Mouse (Mus musculus) forebrain, postnatal 0 days (tissue): ENCODE data around the gene Rhbdf2. TPM values are rescaled to one million over a fixed set of nuclear protein-coding genes. Genes with fewer than 3 reads are reported as not detected.

ENCODE experiments used
- ATAC-seq: fragments of 200-750 bp; cut with Nextera tagmentation; 2 replicates; pipeline ENCODE4 v1.8.0; 2017; ENCODE audit warnings: mild to moderate bottlenecking, moderate library complexity
- DNase-seq: peaks from one replicate; pipeline ENCODE4 v3.0.0-alpha.2; 2015
- H3K27ac ChIP-seq: fragments of 300-500 bp; sonication (generic); 2 replicates; pipeline ENCODE4 v1.5.1; 2014; ENCODE audit warnings: low read depth, mild to moderate bottlenecking, antibody characterized with exemption, low read length, moderate library complexity, mixed read lengths
- H3K27me3 ChIP-seq: fragments of 300-500 bp; sonication (generic); 2 replicates; pipeline ENCODE4 v1.6.1; 2014; ENCODE audit warnings: mild to moderate bottlenecking, low read length, mixed read lengths; ENCODE audit not compliant: insufficient read depth
- H3K36me3 ChIP-seq: fragments of 300-500 bp; sonication (generic); 2 replicates; pipeline ENCODE4 v1.6.1; 2014; ENCODE audit warnings: mild to moderate bottlenecking, moderate library complexity; ENCODE audit not compliant: insufficient read depth
- H3K4me1 ChIP-seq: fragments of 300-500 bp; sonication (generic); 2 replicates; pipeline ENCODE4 v1.6.1; 2014; ENCODE audit warnings: antibody characterized with exemption; ENCODE audit not compliant: insufficient read depth
- H3K4me2 ChIP-seq: fragments of 300-500 bp; sonication (generic); 2 replicates; pipeline ENCODE4 v1.6.1; 2014; ENCODE audit warnings: low read depth, mild to moderate bottlenecking, moderate library complexity
- H3K4me3 ChIP-seq: fragments of 300-500 bp; sonication (generic); 2 replicates; pipeline ENCODE4 v1.5.1; 2014; ENCODE audit warnings: low read depth, low read length, mixed read lengths
- H3K9ac ChIP-seq: fragments of 300-500 bp; sonication (generic); 2 replicates; pipeline ENCODE4 v1.6.1; 2014; ENCODE audit warnings: mild to moderate bottlenecking
- H3K9me3 ChIP-seq: fragments of 300-500 bp; sonication (generic); 2 replicates; pipeline ENCODE4 v1.6.1; 2016; ENCODE audit warnings: low read length
- CTCF ChIP-seq: sonication (generic); IDR thresholded peaks from 2 replicates; pipeline ENCODE4 v1.5.1; 2016; ENCODE audit warnings: antibody characterized with exemption, control low read depth, low read depth
- WGBS: fragments of 180-500 bp; shearing (Covaris S2); extraction: QIAGEN DNeasy Blood & Tissue Kit; methylation state at CpG from one replicate; pipeline ENCODE4 v1.1.7; 2014; 5-methylcytosine and 5-hydroxymethylcytosine counted together
- polyA plus RNA-seq: library from polyadenylated mRNA; unstranded; fragments of >200 nt; fragmentation: Nextera tagmentation; extraction: Ambion mirVana; gene quantifications from 2 replicates; pipeline ENCODE4 v1.2.1, GENCODE M21; 2015
- total RNA-seq: library from RNA; depleted of rRNA; stranded (reverse); fragments of >200 nt; gene quantifications from 2 replicates; pipeline ENCODE4 v1.2.3, GENCODE M21; 2014

Rhbdf2 gene
- total and polyA plus RNA-seq, 2 experiments from 2014 or later = 0.97 to 1.9 TPM

DNA sequence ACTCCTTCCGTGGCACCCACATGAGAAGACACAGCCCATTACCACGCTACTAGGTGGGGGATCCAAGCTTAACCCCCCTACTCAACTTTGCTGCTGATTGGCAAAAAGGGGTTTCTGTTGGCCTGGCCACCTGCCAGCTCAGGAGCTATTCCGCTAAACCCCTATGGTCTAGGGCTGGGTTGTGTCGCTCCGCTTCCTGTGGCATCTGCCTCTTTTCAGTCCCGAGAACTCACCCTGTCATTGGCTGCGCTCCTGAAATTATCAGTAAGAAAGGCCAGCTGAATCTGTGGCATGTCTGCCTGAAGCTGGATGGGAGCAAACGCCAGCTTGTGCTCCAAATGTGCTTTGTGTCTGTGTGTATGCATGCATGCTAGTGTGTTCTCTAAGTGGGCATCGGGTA lies 33.4 kb upstream of the Rhbdf2 start:
- Histone ChIP-seq H3K4me1 (peaks cover 41% of the 10 kb centered on the region), H3K4me2 (no peak overlapping the region), H3K4me3 (no peak overlapping the region), H3K27me3 (no peaks in the 10 kb centered on the region), H3K27ac (peak overlapping the region; percentile 82; the same call in 1 of the 2 replicates), H3K36me3 (no peaks in the 10 kb centered on the region), H3K9ac (peak overlapping the region; percentile 31; the same call in 1 of the 2 replicates), H3K9me3 (no peaks in the 10 kb centered on the region)
- peak; percentile 75 for DNase-seq
- peak; percentile 6 for ATAC-seq
- WGBS = 36% methylated on average over 9 of the region's 9 CpGs
- no peak for TF ChIP-seq CTCF

DNA sequence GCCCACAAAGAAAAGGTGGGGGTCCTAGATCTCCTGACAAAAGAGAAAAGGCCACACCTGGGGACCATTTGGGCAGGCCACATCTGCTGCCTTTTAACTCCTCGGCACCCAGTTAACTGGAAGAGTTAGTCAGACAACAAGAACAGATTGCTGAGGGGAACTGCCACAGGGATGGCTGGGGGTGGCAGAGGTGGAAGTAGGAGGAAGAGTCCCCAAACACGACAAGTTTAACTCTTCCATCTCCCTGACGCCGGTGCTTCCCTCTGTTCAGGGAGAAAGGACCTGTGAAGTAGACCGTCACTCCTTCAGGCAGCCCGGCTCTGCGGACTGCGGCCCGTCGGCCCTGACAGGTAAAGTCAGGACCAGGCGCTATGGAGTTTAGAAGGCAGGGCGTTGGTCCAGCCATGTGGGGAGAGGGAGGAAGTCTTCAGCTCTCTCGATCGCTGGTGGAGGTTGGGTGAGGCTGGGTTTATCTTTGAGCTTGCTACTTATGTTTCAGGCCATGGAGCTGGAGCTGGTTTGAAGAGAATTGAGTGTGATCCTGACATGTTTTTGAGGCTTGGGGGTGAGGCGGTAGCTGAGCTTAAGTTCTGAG lies 32.3 kb upstream of the Rhbdf2 start:
- Histone ChIP-seq H3K4me3 (no peak overlapping the region), H3K36me3 (no peaks in the 10 kb centered on the region), H3K27ac (no peak overlapping the region), H3K4me1 (peaks cover 41% of the 10 kb centered on the region), H3K27me3 (no peaks in the 10 kb centered on the region), H3K9ac (no peak overlapping the region), H3K4me2 (no peak overlapping the region), H3K9me3 (no peaks in the 10 kb centered on the region)
- 81% methylated on average over 15 of the region's 15 CpGs for WGBS
- ATAC-seq (no peak), DNase-seq (no peak)
- TF ChIP-seq CTCF = no peak

GRCm38 (mm10) chr11:116658238-116658637 lies 31.4 kb upstream of the Rhbdf2 start:
- Histone ChIP-seq H3K4me3 (no peak overlapping the region), H3K4me2 (peak overlapping the region; percentile 53; the same call in 1 of the 2 replicates), H3K36me3 (no peaks in the 10 kb centered on the region), H3K9ac (no peak overlapping the region), H3K27ac (no peak overlapping the region), H3K27me3 (no peaks in the 10 kb centered on the region), H3K4me1 (peaks cover 41% of the 10 kb centered on the region), H3K9me3 (no peaks in the 10 kb centered on the region)
- 53% methylated on average over 10 of the region's 10 CpGs for WGBS
- TF ChIP-seq CTCF = no peak
- ATAC-seq (no peak), DNase-seq (no peak)

GRCm38 (mm10) chr11:116657311-116658223 lies 30.7 kb upstream of the Rhbdf2 start:
- no peaks in the 10 kb centered on the region for H3K9me3 ChIP-seq
- no peaks in the 10 kb centered on the region for H3K27me3 ChIP-seq
- H3K36me3 ChIP-seq = no peaks in the 10 kb centered on the region
- peaks cover 34% of the 10 kb centered on the region for H3K4me1 ChIP-seq
- peak overlapping the region; percentile 54; the same call in 1 of the 2 replicates for H3K27ac ChIP-seq
- TF ChIP-seq CTCF = peak; percentile 51
- H3K4me3 ChIP-seq = peak overlapping the region; percentile 25
- H3K9ac ChIP-seq = peak overlapping the region; percentile 40; the same call in 1 of the 2 replicates
- ATAC-seq (peak; percentile 77), DNase-seq (peak; percentile 89)
- 13% methylated on average over 22 of the region's 22 CpGs for WGBS
- H3K4me2 ChIP-seq = peak overlapping the region; percentile 53

DNA sequence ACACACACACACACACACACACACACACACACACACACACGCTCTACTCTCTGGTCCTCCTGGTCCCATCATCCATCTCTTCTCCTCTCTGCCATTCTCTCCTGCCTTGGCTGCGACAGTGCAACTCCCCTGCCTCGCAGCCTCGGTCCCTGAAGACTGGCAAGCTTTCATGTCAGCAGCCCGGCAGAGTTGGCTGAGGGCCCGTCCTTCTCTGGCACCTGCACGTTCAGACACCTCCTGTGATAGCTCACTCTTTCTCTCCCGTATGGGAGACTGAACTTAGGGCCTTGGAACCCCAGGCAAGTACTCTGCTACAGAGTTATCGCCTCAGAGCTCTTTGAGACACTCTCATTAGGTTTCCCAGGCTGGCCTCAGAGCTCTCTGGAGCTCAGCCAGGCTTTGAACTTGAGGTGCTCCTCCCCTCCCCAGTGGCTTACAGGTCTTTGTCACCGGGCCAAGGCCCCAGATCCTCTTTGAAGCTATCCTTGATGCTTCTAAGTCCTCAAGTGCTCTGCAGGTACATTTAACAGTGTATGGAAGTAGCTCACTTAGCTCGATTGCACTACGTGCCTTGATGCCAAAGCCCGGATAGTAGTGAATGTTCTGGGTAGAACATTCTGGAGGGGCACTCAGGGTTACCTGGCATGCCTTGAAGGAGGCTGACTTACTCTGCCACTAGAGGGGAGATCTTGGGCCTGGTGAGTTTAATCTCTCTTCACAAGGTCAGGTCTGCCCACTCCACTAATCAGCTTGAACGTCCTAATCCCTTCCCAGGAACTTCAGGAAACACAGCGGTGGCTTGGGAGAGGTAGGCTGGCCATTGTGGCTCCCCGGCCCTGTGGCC lies 29.8 kb upstream of the Rhbdf2 start:
- no peak overlapping the region for H3K9ac ChIP-seq
- no peaks in the 10 kb centered on the region for H3K9me3 ChIP-seq
- no peaks in the 10 kb centered on the region for H3K27me3 ChIP-seq
- H3K4me2 ChIP-seq = no peak overlapping the region
- DNase-seq = no peak
- H3K4me1 ChIP-seq = peaks cover 24% of the 10 kb centered on the region
- no peaks in the 10 kb centered on the region for H3K36me3 ChIP-seq
- H3K4me3 ChIP-seq = no peak overlapping the region
- no peak for ATAC-seq
- no peak overlapping the region for H3K27ac ChIP-seq
- no peak for TF ChIP-seq CTCF
- WGBS = 39% methylated on average over 16 of the region's 16 CpGs

- WGBS = 9% methylated on average over 28 of the region's 28 CpGs
- peak; percentile 7; the same call in 1 of the 2 replicates for ATAC-seq
Observed at GRCm38 (mm10) chr11:116654255-116654821, 27.5 kb upstream of the Rhbdf2 start, which contains the start of gene Cygb. Gene Cygb, minus strand, starts transcription at chr11:116654313.

More at GRCm38 (mm10) chr11:116654255-116654821, 27.5 kb upstream of the Rhbdf2 start, which contains the start of gene Cygb:
- Histone ChIP-seq H3K4me1 (0 out of 2 replicates have a peak, but pooled peaks cover 8% of the 10 kb centered on the region), H3K36me3 (no peaks in the 10 kb centered on the region), H3K9me3 (no peaks in the 10 kb centered on the region), H3K27me3 (no peaks in the 10 kb centered on the region), H3K9ac (peak within 1 kb of the TSS; percentile 81), H3K4me3 (peak within 1 kb of the TSS; percentile 68), H3K27ac (0 out of 2 replicates have a peak within 1 kb of the TSS, but pooled peaks have one; percentile 9), H3K4me2 (peak within 1 kb of the TSS; percentile 96)
- TF ChIP-seq CTCF = no peak
- no peak for DNase-seq
